Mouse (Mus musculus): ENCODE data around the gene Timm22.

Gene Timm22

DNA sequence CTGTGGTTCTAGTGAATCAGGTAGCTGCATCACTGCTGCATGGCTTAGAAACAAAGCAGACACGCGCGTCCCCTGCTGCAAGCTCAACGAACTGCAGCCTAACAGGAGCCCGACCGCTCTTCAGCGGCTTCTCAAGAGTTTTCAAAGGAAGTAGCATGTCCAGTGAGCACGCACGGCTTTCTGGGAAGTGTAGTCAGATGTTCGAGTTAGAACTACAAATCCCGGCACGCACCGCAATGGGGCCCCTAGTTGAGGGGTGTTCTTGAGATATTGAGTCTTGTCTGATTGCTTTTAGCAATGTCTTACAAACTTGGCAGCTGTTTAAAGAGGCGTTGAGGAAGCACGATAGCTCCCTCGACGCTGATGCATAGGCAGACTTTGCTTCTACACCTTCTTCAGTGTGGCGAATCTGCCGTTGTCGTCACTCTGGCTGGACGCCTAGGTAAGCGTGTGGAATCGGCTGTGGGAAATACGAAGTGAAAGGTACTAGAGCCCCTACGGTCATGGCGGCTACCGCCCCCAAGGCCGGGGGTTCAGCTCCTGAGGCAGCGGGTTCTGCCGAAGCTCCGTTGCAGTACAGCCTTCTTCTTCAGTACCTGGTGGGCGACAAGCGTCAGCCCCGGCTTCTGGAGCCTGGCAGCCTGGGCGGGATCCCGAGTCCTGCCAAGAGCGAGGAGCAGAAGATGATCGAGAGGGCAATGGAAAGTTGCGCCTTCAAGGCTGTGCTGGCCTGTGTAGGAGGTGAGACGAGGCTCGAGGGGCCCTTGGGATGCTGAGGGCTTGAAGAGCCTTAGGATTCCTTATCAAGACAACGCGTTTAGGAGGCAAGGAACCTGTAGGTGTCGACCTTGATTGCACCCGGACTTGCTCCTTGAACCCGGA, at the start of gene Timm22:
Timm22 (plus strand) TSS at position 251 of the 882 bp plus-strand sequence.
- peak; percentile 97 to 98 for DNase-seq

DNA sequence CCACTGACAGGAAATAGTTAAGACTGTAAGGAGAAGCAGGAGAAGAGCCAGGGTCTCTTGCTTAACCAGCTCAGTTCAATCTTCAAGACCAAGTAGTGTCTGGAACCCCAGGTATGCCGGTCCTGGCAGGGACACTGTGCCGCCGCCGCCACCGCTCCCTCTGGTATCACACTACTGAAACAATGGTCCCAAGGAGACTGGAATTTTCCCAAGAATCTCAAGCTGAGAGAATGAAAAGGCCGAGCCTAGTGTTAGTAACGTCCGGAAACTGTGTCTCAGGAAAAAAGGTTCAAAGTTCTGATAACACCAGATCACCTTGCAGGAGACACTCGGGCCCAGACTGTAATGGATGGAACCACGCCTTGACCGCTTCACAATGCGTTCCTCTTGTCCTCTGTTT, 49.3 kb upstream of the Timm22 start:
- DNase-seq: no peak

GRCm38 (mm10) chr11:76358628-76359320, 48.0 kb upstream of the Timm22 start:
- DNase-seq: no peak

DNA sequence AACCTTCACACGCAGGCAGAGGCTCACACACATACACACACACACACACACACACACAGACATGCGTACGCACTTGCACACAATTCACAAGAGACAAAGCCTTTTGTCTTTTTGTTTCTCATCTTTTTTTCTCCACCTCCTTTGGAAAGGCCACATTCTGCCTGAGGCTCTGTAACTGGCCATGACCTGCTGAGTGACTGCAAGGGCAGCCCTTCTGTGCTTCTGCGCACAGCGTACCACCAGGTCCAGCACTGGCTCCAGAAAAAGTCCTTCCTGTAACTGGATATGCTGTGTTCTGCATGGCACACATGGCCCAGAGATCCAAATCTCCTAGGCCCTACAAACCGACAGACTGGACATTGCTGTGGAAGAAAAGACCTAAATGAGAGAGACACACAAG, 46.5 kb upstream of the Timm22 start:
- DNase-seq: no peak

DNA sequence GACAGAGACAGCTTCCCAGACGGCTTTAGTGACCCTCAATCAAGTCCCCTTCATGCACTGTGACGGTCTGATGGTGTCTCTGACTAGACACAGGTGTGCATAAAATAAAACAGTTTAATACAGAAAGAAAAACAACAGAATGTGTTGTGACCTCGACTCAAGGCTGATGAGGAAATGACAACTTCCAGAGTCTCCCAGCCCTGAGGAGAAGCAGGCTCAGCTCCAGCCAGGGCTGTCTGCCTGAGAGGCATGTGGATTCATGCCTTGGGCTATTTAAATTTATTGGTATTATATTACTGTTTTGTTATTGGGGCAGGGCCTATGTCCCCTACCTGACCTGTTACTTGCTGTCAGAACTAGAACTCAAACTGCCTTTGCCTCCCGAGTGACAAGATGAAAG, 45.3 kb upstream of the Timm22 start:
- no peak for DNase-seq

- DNase-seq: no peak
These were observed 43.6 kb upstream of the Timm22 start for GRCm38 (mm10) chr11:76363178-76363577.

DNA sequence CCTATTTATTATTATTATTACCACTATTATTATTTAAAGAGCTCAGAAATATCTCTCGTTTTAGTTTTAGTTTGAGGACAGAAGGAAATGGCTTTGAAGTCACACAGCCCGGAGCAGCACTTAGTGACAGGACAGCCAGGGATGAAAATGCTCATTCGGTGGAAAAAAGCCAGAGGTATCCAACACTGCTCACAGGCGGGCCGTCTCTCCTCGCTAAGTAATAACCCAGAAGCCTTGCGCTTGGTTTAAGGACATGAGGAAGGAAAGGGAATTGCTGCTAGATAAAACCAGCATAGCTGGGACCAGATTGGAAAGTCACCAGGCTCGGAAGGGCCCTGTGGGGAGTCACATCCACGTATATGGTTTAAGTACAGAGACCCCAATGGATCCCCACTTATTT, 43.1 kb upstream of the Timm22 start:
- DNase-seq: no peak

DNA sequence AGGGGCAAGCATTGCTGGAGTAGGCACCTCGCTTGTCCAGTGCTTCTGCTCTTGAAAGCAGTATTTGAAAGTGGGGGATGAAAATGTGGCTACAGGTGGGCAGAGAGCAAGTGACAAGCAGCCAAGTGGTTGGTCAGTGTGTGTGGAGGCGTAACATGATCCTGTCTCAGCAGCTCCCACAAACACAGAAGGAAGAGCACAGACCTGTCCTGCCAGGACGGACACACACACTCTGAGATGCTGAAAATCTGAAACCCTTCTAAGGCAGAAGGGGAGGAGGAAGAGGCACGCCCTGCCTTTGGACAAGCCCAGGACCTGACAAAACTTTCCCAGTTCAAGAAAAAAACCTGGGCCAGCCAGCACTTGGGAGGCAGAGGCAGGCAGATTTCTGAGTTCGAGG, 42.7 kb upstream of the Timm22 start:
- no peak for DNase-seq

- DNase-seq: no peak
These were observed 40.0 kb upstream of the Timm22 start for GRCm38 (mm10) chr11:76366720-76367119.

DNA sequence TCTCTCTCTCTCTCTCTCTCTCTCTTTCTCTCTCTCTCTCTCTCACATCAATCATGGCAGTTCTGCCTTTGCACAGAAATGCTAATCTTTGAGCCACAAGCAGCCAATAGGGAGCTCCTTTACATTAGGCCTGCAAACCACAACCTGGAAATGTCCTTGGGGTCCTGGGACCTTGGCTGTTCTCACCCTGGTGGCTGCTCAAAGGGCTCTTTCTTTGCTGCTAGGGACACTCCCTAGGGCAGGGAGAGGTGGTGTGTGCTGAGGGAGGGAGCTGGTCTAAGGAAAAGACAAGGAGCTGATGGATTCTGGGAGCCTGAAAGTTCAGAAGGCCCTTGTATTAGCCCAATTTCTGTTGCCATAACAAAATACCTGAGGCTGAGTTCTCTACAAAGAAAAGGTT, 36.3 kb upstream of the Timm22 start:
- no peak for DNase-seq

DNA sequence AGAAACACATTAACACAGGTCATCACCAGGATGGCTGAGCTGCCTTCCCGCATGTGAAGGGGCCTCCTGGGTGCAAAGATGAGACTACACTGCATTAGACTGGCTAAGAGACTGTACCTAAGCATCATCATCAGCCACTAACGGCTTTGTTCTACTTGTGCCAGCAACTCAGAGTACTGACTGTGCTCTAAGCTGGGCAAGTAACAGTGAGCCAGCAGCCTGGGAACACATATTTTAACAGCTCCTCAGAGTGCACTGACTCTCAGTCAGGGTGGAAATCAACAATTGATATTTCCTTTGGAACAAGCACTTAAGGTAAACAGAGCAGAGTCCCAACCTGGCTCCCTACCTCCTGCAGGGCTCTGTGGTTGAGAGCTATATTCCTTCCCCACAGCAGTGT, 34.6 kb upstream of the Timm22 start:
- no peak for DNase-seq

GRCm38 (mm10) chr11:76372534-76372933, 34.2 kb upstream of the Timm22 start:
- DNase-seq: no peak

DNA sequence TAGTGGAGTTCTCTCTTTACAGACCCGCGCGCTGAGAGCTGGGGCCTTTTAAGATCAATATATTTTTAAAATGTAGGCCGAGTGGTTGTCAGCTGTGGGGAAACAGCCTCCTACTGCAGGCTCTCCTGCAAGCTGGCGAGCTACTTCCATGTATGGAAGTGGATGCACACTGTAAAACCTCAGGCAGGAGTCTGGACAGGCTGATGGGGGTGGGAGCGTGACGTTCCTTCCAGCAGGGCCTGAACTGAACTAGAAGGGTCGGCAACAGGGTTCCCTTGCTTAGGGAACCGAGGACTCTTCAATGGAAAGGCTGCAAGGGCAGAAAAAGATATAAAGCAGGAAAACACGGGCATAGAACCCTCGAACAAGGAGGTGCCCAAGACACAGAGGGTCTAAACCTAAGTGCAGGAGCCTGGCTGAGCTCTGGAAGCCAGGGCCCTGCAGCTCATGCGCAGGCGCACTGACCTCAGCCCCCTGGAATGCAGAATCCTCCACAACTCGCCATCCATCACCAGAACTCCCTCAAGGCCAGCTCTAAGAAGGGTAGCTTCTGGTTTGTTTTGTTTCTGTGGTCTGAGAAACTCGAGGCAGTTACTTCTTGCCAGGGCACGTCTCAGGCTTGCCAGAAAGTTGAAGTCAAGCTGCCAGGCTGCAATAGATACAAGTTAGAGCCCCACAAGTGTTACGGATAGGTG, 32.1 kb upstream of the Timm22 start:
- DNase-seq: no peak

DNA sequence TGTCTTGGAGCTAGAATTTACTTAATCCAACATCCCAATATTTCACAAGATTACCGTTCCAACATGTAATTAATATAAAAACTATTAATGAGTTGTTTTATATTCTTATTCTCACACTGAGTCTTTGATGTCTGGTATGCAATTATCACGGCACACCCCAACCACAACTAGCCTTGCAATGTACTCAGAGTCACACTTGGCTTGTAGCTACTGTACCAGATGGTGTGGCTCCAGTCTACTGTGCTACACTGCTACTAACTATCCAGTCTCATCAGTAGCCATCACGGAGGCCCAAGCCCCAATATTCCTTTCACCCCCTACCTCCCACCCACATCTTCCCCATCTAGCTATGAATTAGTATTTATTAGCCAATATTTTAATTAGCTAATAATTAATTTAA, 30.3 kb upstream of the Timm22 start:
- no peak for DNase-seq

DNA sequence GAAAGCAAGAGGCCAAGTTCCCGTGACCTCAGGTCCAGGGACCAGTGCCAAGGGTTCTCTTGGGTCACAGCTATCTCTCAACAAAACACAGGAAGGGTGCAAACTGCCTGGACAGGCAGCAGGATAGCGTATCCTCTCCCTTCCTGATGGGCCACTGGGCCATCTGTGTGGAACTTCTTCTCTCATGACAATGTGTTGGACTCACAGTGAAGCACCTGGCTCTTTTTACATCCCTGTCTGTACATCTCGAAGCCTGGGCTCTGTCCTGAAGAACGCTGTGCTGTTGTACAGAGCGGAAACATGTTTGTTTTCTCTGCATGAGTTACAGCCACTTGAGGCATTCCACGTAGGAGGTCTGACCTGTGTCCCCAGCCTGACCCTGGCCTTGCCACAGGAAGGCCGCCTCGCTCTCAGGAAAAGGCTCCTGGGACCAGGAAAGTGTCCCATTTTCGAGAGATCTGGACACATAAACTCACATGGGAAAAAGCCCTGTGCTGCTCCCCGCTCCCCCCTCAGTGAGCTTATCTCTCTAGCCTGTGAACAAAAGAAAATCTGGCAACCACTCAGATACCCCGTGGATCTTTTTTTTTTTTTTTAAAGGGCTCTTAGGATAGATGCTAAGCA, 26.7 kb upstream of the Timm22 start:
- no peak for DNase-seq

- DNase-seq: no peak
These were observed 25.4 kb upstream of the Timm22 start for GRCm38 (mm10) chr11:76381201-76381885.

- DNase-seq: no peak
These were observed 23.9 kb upstream of the Timm22 start for GRCm38 (mm10) chr11:76382711-76383324.

- DNase-seq: no peak
These were observed 22.4 kb upstream of the Timm22 start for GRCm38 (mm10) chr11:76384307-76384706.

DNA sequence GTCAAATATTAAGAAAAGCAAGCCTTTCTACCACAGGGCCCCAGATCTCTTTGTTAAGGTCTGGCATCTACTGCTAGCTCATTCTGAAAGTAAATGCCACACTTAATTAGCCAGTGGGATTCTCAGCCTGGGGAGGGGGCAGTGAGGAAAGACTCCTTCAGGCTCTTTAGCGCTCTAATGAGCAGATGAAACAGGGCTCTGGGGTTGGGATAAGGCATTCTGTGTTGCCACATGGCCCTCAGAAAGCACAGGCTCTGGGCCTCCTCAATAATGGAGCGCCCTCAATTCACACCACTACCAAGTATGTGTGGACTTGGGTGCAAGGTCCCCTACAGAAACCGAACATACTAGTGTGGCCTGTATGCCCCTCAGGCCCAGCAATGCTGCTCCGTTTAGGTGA, 21.7 kb upstream of the Timm22 start:
- no peak for DNase-seq

- no peak for DNase-seq
These were observed 21.0 kb upstream of the Timm22 start for GRCm38 (mm10) chr11:76385746-76386145.

DNA sequence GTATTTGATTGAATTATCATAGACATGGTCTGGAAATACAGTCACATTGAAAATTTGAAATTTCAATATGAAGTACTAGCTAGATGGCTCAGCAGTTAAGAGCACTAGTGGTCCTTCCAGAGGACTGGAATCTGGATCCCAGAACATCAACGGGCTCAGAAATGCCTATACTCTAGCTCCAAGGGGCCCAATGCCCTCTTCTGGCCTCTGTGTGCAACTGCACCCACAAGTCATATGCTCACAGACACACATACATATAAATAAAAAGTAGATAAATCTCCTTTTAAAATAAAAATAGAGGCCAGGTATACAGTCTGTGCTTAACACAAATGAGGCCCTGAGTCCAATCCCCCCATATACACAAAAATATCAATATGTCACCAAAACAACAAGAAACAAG, 19.7 kb upstream of the Timm22 start:
- DNase-seq: no peak

DNA sequence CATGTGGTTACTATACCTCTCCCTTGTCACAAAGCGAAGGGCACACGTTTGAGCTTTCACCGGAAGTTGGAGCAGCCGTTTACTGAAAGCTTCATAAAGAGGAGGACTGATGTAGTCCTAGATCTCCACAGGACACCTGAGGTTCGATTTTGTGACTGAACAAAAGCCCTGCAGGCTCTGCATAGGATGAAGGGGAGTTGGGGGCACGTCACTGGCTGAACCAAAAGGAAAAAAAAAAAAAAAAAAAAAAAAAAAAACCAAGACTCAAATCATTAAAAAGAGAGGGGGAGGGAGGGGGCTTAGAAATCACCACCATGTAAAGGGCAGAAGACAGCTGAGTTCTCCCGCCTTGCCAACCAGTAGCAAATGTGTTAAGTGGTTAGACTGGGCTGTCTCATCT, 18.0 kb upstream of the Timm22 start:
- DNase-seq: no peak

Data from B cell, adult 2 months (primary cell).